Mouse (Mus musculus) adrenal gland, postnatal 25 days (tissue): ENCODE results near the gene Prop1. TPM values are rescaled to one million over a fixed set of nuclear protein-coding genes. Genes with fewer than 3 reads are reported as not detected.

Experiments used
- total RNA-seq: library from RNA; stranded (reverse); gene quantifications from 2 replicates; pipeline ENCODE4 v1.2.3, GENCODE M21; 2021

Gene Prop1
- total RNA-seq, 1 experiment from 2014 or later, result not detected

Other genes with a start within 250 kb of the Prop1 start
- 5.5 and 5.6 TPM in 2 replicates for gene Zfp354c, start 126.0 kb downstream of the Prop1 start, total RNA-seq
- gene Zfp879, start 112.2 kb downstream of the Prop1 start, total RNA-seq, result 0.62 and 1.0 TPM in 2 replicates
- not detected in 2 replicates for gene Grm6, start 103.1 kb downstream of the Prop1 start, total RNA-seq
- 4.7 and 6.3 TPM in 2 replicates for gene Zfp454, start 66.1 kb downstream of the Prop1 start, total RNA-seq
- gene Zfp2, start 37.6 kb downstream of the Prop1 start, total RNA-seq, result 7.4 and 11.2 TPM in 2 replicates
- gene Zfp354b, start 22.1 kb downstream of the Prop1 start, total RNA-seq, result 3.4 and 4.1 TPM in 2 replicates
- gene 4933414I15Rik, start 10.0 kb downstream of the Prop1 start, total RNA-seq, result not detected in 2 replicates
- not detected in 2 replicates for gene Olfr1378, start 12.8 kb upstream of the Prop1 start, total RNA-seq
- gene Olfr1377, start 28.2 kb upstream of the Prop1 start, total RNA-seq, result not detected in 2 replicates
- gene Olfr51, start 49.8 kb upstream of the Prop1 start, total RNA-seq, result not detected in 2 replicates
- gene Olfr54, start 60.5 kb upstream of the Prop1 start, total RNA-seq, result 0.33 and 0.49 TPM in 2 replicates
- gene Olfr1375, start 94.3 kb upstream of the Prop1 start, total RNA-seq, result not detected in 2 replicates
- gene Zfp354a, start 105.5 kb upstream of the Prop1 start, total RNA-seq, result 8.0 and 8.8 TPM in 2 replicates